Mouse (Mus musculus): ENCODE measurements at regions not wholly inside any gene's neighbourhood (a gene's known extent, or its start where the extent isn't known, plus 50 kb on each side); places are given as distances from the start of the nearest gene placed in this dataset.
"Not testable (repeated sequence)": the region's sequence is repeated elsewhere in the genome, so short reads cannot be mapped to it uniquely, and the experiment has no call there.

DNA sequence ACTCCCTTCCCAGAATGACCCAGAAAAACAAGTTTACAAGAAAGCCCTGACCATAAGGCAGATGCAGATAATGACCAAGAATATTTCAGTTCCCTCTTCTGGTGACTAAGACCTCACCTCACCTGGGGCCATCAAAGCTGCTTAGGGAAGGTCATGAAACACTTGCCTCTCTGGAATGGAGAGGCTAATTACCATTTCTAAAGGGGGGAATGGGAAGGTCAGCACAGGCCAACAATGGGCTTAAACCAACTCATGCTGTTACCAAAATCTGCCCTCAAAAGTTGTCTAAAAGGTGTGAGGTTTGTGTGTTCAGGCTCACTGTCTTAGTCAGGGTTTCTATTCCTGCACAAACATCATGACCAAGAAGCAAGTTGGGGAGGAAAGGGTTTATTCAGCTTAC lies 123.0 kb downstream of the Sgo2b start:
- DNase-seq: no peak

DNA sequence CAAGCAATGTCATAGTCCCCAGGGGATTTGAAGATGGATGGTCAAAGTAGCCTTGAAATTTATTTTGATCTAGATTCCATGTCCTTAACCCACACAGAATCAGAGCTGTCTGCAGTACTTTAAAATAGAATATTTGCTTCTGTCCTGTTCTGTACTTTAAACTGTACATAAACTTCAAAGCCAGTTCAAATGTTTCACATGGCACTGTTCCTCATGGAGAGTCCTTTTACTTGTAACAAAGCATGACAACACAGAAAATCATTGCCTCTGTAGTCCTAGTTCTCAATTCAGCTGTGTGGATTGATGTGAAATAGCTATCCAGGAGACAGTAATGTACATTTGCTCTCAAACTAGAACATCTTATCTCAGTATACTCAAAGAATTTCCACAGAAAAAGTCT lies 123.9 kb downstream of the Sgo2b start:
- no peak for DNase-seq

DNA sequence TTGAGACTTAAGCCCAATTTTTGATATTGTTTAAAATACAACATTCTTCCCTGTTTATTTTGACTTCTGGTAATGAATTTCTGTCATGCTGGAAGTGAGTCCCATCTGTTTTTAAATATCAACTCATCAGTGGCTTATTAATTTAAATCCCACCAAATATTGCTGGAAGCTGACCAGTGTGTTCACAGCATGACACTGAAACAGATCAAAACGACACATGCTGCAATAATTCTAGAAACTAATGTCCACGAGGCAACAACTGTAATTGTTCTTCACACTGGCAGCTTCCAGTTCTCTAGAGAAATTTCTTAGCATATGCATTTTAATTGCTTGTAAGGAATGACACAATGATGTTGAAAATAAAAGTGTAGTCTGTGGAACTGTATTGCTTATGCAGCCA lies 167.6 kb downstream of the Sgo2b start:
- no peak for DNase-seq

DNA sequence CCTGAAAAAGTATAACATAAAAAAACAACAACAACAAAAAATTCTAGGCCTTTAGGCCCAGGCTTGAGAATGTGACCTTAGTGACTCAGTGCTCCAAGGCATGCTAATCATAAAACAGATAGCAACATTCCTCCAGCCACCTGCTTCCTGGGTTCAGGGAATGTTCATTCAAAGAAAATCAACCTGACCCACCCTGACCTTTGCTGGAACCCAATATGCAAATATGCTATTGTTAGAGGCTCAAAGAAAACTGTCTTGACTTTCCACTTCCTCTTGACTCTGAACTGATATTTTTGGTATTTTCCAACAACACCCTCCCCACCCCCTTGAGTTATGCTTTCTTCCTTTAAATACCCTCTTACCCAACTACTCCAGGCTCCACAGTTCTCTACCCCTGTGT lies 191.2 kb downstream of the Sgo2b start:
- no peak for DNase-seq

DNA sequence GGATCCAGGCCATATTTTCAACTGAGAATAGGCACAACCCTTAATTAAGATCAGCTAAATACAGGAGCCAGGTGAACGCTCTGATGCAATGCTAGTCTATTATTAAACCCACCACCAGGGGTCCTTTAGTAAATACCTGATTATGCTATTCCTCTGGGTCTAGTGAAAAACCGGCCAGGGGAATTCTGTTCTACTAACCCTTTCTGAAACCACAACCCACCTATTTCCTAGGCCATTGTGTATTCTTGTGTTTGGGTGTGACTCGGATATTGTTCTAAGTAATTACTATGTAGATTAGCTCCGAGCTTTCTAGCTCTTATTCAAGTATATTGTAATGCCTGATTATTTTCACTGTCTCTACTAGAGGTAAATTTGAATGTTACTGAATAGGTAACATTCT lies 192.1 kb downstream of the Sgo2b start:
- not testable (repeated sequence) for DNase-seq

DNA sequence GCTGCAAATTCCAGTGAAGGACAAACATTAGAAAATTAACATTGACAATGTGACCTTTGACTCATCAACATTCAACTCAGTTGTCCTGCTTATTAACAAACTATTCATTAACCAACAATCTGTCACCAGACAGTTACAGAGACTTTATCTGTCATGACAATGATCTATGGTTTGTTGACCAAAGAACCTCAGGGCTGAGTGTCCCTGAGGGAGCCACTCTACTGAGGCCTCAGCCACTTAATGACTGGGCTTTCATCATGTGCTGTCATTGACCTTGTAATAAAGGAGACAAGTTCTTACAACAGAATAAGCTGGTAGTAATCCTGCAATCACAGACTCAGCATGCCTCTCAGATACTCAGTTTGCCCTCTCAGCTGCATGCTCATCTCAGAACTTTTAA lies 196.8 kb downstream of the Sgo2b start:
- peak; percentile 35 for DNase-seq

DNA sequence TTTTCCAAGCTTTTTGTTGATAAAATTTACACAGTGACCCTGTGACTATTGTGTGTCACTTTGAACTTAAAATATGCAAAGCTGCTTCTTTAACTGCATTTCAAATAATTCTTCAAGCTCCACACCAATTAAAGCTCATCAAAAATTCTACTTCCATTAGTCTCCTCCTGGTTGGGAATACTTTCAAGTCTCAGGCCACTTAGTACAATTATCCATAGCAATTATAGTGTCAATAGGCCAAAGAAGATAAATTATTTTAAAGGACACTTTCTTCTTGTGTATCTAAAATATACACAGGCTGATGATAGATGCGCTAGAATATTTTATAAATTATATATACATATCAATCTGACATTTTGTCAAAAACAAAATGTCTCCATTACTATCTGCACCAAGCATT lies 197.2 kb downstream of the Sgo2b start:
- DNase-seq: no peak

DNA sequence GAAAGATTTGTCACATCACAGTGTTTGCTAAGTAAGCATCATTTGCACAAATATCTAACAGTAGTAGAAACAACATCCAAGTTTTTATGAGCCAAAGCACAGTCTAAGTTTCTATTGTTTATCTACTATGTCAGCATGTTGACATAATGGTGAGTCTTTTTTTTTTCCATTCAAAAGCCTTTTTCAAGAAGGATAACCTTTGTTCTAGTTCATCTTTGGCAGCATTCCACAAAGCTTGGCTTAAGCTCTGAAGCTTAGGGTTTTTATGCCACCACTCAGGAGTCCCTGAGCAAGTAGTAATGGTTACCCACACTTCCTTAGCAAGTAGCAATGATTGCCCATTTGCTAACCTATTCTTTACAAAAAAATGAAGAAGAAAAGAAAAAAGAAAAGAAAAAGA lies 198.8 kb downstream of the Sgo2b start:
- no peak for DNase-seq

DNA sequence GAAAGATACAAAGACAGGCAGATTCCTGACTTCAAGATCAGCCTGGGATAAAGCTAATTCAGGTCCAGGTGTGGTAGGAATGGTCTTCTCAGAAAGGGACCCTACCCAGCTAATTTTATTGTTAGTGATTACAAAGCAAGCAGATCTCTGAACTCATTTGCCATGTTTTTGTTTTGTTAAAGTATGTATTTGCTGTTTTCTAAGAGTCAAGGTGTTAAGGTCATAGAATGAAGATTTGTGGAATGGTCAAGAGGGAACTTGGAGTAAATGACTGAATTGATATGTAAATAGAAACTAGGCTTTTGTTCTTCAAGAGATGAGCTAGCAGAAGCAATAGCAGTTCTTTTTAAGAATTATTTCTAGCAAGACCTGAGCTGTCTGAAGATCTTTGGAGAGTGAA lies 217.6 kb downstream of the Sgo2b start:
- no peak for DNase-seq

DNA sequence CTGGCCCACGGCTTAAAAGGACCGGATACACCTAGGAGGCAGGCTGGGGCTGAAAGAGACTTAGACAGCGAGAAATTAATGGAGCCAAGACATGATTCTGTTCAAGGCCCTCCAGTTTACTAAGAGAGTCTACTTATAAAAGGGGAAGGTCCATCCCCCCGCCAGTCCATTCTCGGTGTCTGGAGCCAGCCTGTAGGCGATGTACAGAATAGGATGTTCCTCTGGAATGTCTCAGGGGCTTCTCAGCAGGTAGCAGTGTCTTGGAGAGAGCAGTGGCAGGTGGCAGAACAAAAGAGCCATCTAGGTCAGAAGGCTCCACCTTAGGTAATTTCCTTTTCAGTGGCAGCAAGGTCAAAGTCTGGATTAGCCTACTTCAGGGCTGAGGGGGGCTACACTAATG lies 221.3 kb downstream of the Sgo2b start:
- not testable (repeated sequence) for DNase-seq

Measured in heart, adult 11 months (tissue).